Mouse (Mus musculus) lung, embryonic 14.5 days (tissue): Measurements from ENCODE around the gene Snip1. TPM values are rescaled to one million over a fixed set of nuclear protein-coding genes. Genes with fewer than 3 reads are reported as not detected.

ENCODE experiments used
- ATAC-seq: fragments of 200-750 bp; cut with Nextera tagmentation; 2 replicates; pipeline ENCODE4 v1.8.0; 2017; ENCODE audit warnings: mild to moderate bottlenecking, moderate TSS enrichment, moderate library complexity; ENCODE audit not compliant: insufficient read depth
- DNase-seq: peaks from one replicate; pipeline ENCODE4 v3.0.0-alpha.2; 2015
- H3K27ac ChIP-seq: fragments of 300-500 bp; sonication (generic); 2 replicates; pipeline ENCODE4 v1.5.1; 2014; ENCODE audit warnings: low read depth, mild to moderate bottlenecking, moderate library complexity
- H3K27me3 ChIP-seq: fragments of 300-500 bp; sonication (generic); 2 replicates; pipeline ENCODE4 v1.6.1; 2014; ENCODE audit warnings: low read length, control low read depth; ENCODE audit not compliant: insufficient read depth
- H3K36me3 ChIP-seq: fragments of 300-500 bp; sonication (generic); 2 replicates; pipeline ENCODE4 v1.6.1; 2014; ENCODE audit warnings: control low read depth; ENCODE audit not compliant: insufficient read depth
- H3K4me1 ChIP-seq: fragments of 300-500 bp; sonication (generic); 2 replicates; pipeline ENCODE4 v1.6.1; 2014; ENCODE audit warnings: antibody characterized with exemption, control low read depth; ENCODE audit not compliant: insufficient read depth
- H3K4me2 ChIP-seq: fragments of 300-500 bp; sonication (generic); 2 replicates; pipeline ENCODE4 v1.6.1; 2014; ENCODE audit warnings: mild to moderate bottlenecking
- H3K4me3 ChIP-seq: fragments of 300-500 bp; sonication (generic); 2 replicates; pipeline ENCODE4 v1.5.1; 2014; ENCODE audit warnings: low read depth, low read length
- H3K9ac ChIP-seq: fragments of 300-500 bp; sonication (generic); 2 replicates; pipeline ENCODE4 v1.6.1; 2014
- H3K9me3 ChIP-seq: fragments of 300-500 bp; sonication (generic); 2 replicates; pipeline ENCODE4 v1.6.1; 2016; ENCODE audit warnings: low read depth, low read length, control low read depth
- CTCF ChIP-seq: IDR thresholded peaks from 2 replicates; pipeline ENCODE4 v1.5.1; 2016; ENCODE audit warnings: antibody characterized with exemption, low read depth
- WGBS: fragments of 180-500 bp; shearing (Covaris S2); extraction: QIAGEN DNeasy Blood & Tissue Kit; methylation state at CpG from one replicate; pipeline ENCODE4 v1.1.7; 2014; 5-methylcytosine and 5-hydroxymethylcytosine counted together
- polyA plus RNA-seq: library from polyadenylated mRNA; unstranded; fragments of >200 nt; fragmentation: Nextera tagmentation; extraction: Ambion mirVana; gene quantifications from 2 replicates; pipeline ENCODE4 v1.2.1, GENCODE M21; 2014

The Snip1 gene
- polyA plus RNA-seq, 1 experiment from 2014 or later, result 35.6 TPM

DNA sequence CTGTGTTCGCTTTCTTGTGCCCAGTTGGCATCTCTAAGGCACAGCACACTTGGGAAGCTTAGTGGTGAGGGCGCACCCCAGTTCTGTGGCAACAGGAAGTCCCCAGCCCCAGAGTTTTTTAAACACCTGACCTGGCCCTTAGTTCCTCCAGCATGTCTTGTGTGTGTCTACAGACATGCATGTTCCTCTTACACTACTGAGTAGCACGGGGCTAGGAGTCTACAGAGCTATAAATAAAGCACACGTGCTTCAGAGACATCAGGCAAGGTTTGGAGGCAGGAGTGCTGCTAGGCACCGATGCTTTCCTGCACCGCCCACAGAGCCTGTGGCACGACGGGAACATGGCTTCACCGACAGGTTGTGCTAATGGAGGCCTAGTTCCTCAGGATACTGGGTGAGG lies 11.1 kb upstream of the Snip1 start:
- WGBS, result 88% methylated on average over 9 of the region's 9 CpGs
- peaks cover 59% of the 10 kb centered on the region for H3K36me3 ChIP-seq
- no peak overlapping the region for H3K9ac ChIP-seq
- no peaks in the 10 kb centered on the region for H3K9me3 ChIP-seq
- TF ChIP-seq CTCF, result no peak
- H3K27ac ChIP-seq, result no peak overlapping the region
- no peak overlapping the region for H3K4me2 ChIP-seq
- no peaks in the 10 kb centered on the region for H3K27me3 ChIP-seq
- no peak overlapping the region for H3K4me3 ChIP-seq
- ATAC-seq (no peak), DNase-seq (no peak)
- no peaks in the 10 kb centered on the region for H3K4me1 ChIP-seq

- Histone ChIP-seq H3K27me3 (no peaks in the 10 kb centered on the region), H3K4me2 (no peak overlapping the region), H3K36me3 (peaks cover 49% of the 10 kb centered on the region), H3K4me3 (no peak overlapping the region), H3K27ac (no peak overlapping the region), H3K4me1 (no peaks in the 10 kb centered on the region), H3K9me3 (no peaks in the 10 kb centered on the region), H3K9ac (no peak overlapping the region)
- WGBS, result 90% methylated on average over 4 of the region's 4 CpGs
- DNase-seq, result no peak
- no peak for TF ChIP-seq CTCF
- no peak for ATAC-seq
These were observed 10.0 kb upstream of the Snip1 start for GRCm38 (mm10) chr4:125056476-125056875.

GRCm38 (mm10) chr4:125057273-125057672 lies 9.2 kb upstream of the Snip1 start:
- TF ChIP-seq CTCF, result no peak
- no peak overlapping the region for H3K4me2 ChIP-seq

DNA sequence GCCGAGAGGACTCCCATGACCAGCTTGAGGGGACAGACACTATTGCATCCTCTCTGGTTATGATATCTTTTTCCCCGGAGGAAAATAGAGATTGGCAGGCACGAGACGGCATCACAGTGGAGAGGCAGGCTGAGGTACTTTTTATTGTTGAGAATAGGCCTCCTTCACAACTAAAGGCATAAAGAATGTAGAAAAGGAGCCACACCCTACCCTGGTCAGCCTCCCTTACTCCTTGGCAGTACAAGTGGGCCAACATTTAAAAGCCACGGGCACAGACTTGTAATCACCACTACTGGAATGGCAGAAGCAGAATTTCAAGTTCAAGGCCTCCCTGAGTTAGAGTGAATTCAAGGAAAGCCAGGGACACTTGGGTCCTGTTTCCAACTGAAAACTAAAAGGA lies 8.4 kb upstream of the Snip1 start:
- WGBS, result 47% methylated on average over 5 of the region's 5 CpGs
- Histone ChIP-seq H3K4me2 (no peak overlapping the region), H3K9ac (no peak overlapping the region), H3K27me3 (no peaks in the 10 kb centered on the region), H3K4me3 (no peak overlapping the region), H3K36me3 (peaks cover 34% of the 10 kb centered on the region), H3K9me3 (no peaks in the 10 kb centered on the region), H3K27ac (no peak overlapping the region), H3K4me1 (no peaks in the 10 kb centered on the region)
- no peak for TF ChIP-seq CTCF
- ATAC-seq (0 out of 2 replicates have a peak, but pooled peaks have one; percentile 42), DNase-seq (no peak)

More at GRCm38 (mm10) chr4:125057273-125057672, 9.2 kb upstream of the Snip1 start:
- Histone ChIP-seq H3K4me1 (no peaks in the 10 kb centered on the region), H3K36me3 (peaks cover 41% of the 10 kb centered on the region), H3K27me3 (no peaks in the 10 kb centered on the region), H3K9ac (no peak overlapping the region), H3K4me3 (no peak overlapping the region), H3K9me3 (no peaks in the 10 kb centered on the region), H3K27ac (no peak overlapping the region)
- ATAC-seq (no peak), DNase-seq (no peak)
- 32% methylated on average over 3 of the region's 3 CpGs for WGBS

- Histone ChIP-seq H3K4me3 (no peak overlapping the region), H3K9ac (no peak overlapping the region), H3K36me3 (peaks cover 24% of the 10 kb centered on the region), H3K27ac (no peak overlapping the region), H3K9me3 (no peaks in the 10 kb centered on the region), H3K4me2 (peak overlapping the region; percentile 52), H3K27me3 (no peaks in the 10 kb centered on the region), H3K4me1 (no peaks in the 10 kb centered on the region)
- peak; percentile 90 for ATAC-seq
- peak; percentile 90 for TF ChIP-seq CTCF
- peak; percentile 86 for DNase-seq
- WGBS, result 2% methylated on average over 8 of the region's 8 CpGs
These were observed 7.4 kb upstream of the Snip1 start for GRCm38 (mm10) chr4:125059025-125059424.

- ATAC-seq, result no peak
These were observed 2.6 kb upstream of the Snip1 start for GRCm38 (mm10) chr4:125063829-125064228.

DNA sequence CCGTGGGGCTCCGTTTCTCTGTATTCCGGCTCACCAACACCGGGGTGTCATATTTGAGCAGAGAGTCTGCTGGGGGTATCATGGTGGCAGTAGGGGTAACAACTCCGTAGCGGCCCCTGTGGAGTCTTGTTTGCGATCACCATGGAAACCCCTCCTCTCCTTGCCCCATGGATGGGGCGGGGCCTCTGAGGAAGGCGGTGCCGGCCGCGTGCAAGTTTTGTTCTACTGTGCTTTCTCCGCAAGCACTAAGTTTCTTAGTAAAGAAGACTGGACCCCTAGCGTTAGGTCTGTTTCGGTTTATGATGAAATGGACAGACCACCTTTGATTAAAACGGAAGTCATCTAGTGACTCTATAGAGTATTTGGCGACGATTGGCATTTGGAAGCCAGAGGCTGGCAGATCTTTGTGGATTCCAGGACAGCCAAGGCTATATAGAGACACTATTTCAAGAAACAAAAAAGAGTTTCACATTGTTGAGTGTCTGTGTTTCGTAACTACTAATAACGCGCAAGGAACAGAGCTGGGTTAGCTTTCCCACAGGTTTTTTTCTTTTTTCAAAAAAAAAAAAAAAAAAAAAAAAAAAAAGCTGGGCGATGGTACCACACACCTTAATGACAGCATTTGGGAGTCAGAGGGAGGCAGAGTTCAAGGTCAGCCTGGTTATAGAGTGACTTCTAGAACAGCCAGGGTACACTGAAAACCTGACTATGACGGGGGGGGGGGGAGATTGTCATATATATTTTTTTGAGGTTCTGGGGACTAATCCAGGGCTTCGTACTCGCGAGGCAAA lies 760 bp upstream of the Snip1 start, which contains the start of gene Dnali1:
Gene Dnali1 (minus strand): TSS at position 187 of the 791 bp plus-strand sequence.
- TF ChIP-seq CTCF, result no peak

More at GRCm38 (mm10) chr4:125063829-125064228, 2.6 kb upstream of the Snip1 start:
- WGBS, result 66% methylated on average over 8 of the region's 8 CpGs
- no peak for TF ChIP-seq CTCF
- DNase-seq, result no peak
- Histone ChIP-seq H3K4me3 (no peak overlapping the region), H3K9ac (no peak overlapping the region), H3K36me3 (peaks cover 7% of the 10 kb centered on the region; the same call in 1 of the 2 replicates), H3K27me3 (no peaks in the 10 kb centered on the region), H3K27ac (no peak overlapping the region), H3K9me3 (no peaks in the 10 kb centered on the region), H3K4me2 (no peak overlapping the region), H3K4me1 (0 out of 2 replicates have a peak, but pooled peaks cover 6% of the 10 kb centered on the region)

More for the DNA sequence above, 760 bp upstream of the Snip1 start, which contains the start of gene Dnali1:
- peak; percentile 85 for DNase-seq
- Histone ChIP-seq H3K4me1 (0 out of 2 replicates have a peak, but pooled peaks cover 6% of the 10 kb centered on the region), H3K27me3 (no peaks in the 10 kb centered on the region), H3K9ac (peak within 1 kb of the TSS; percentile 74), H3K4me3 (peak within 1 kb of the TSS; percentile 84), H3K4me2 (peak within 1 kb of the TSS; percentile 77), H3K27ac (peak within 1 kb of the TSS; percentile 50; the same call in 1 of the 2 replicates), H3K9me3 (no peaks in the 10 kb centered on the region), H3K36me3 (peaks cover 25% of the 10 kb centered on the region)
- WGBS, result 2% methylated on average over 26 of the region's 26 CpGs
- peak; percentile 58 for ATAC-seq
